Mouse (Mus musculus): Measurements from ENCODE around the gene Hoxd11.

Gene Hoxd11

GRCm38 (mm10) chr2:74663291-74663925 lies 15.9 kb upstream of the Hoxd11 start:
- 6% methylated on average over 18 of the region's 18 CpGs for WGBS

- 2% methylated on average over 7 of the region's 7 CpGs for WGBS
These were observed 12.9 kb upstream of the Hoxd11 start for GRCm38 (mm10) chr2:74666411-74666810.

GRCm38 (mm10) chr2:74667191-74667841 lies 12.0 kb upstream of the Hoxd11 start:
- WGBS, result 4% methylated on average over 36 of the region's 36 CpGs

GRCm38 (mm10) chr2:74667842-74668357 lies 11.5 kb upstream of the Hoxd11 start, which contains the start of gene Hoxd13:
Gene Hoxd13 (plus strand): TSS chr2:74668310.
- 1% methylated on average over 50 of the region's 51 CpGs for WGBS

- WGBS, result under 1% methylated on average over 68 of the region's 74 CpGs
These were observed 10.8 kb upstream of the Hoxd11 start for GRCm38 (mm10) chr2:74668370-74669229.

- 4% methylated on average over 3 of the region's 3 CpGs for WGBS
These were observed 10.2 kb upstream of the Hoxd11 start for GRCm38 (mm10) chr2:74669230-74669578.

GRCm38 (mm10) chr2:74669650-74670235 lies 9.6 kb upstream of the Hoxd11 start:
- WGBS, result 4% methylated on average over 14 of the region's 14 CpGs

- 16% methylated on average over 3 of the region's 3 CpGs for whole genome bisulfite sequencing
These were observed 8.6 kb upstream of the Hoxd11 start for GRCm38 (mm10) chr2:74670632-74671188.

GRCm38 (mm10) chr2:74671847-74672246 lies 7.5 kb upstream of the Hoxd11 start:
- 26% methylated on average over 5 of the region's 5 CpGs for WGBS

- 6% methylated on average over 40 of the region's 40 CpGs for WGBS
These were observed 6.6 kb upstream of the Hoxd11 start for GRCm38 (mm10) chr2:74672481-74673362.

- 3% methylated on average over 24 of the region's 24 CpGs for WGBS
These were observed 5.4 kb upstream of the Hoxd11 start for GRCm38 (mm10) chr2:74673835-74674425.

GRCm38 (mm10) chr2:74674881-74675665 lies 4.3 kb upstream of the Hoxd11 start, which contains the start of gene Hoxd12:
Gene Hoxd12 (plus strand): TSS chr2:74675013.
- WGBS, result 3% methylated on average over 47 of the region's 47 CpGs

- 7% methylated on average over 24 of the region's 24 CpGs for WGBS
These were observed 3.6 kb upstream of the Hoxd11 start for GRCm38 (mm10) chr2:74675666-74676282.

GRCm38 (mm10) chr2:74676376-74677052 lies 2.8 kb upstream of the Hoxd11 start:
- WGBS, result 12% methylated on average over 9 of the region's 9 CpGs

- 17% methylated on average over 2 of the region's 2 CpGs for WGBS
These were observed 2.3 kb upstream of the Hoxd11 start for GRCm38 (mm10) chr2:74677106-74677505.

GRCm38 (mm10) chr2:74679596-74679971 lies 227 bp downstream of the Hoxd11 start:
- 3% methylated on average over 26 of the region's 26 CpGs for WGBS

- WGBS, result 5% methylated on average over 23 of the region's 23 CpGs
These were observed 623 bp downstream of the Hoxd11 start for GRCm38 (mm10) chr2:74679980-74680379.
